Mouse (Mus musculus) ES-E14 (cell line): Measurements from ENCODE around the gene Emilin2.

Experiments
- HCFC1 ChIP-seq: IDR thresholded peaks from 2 replicates; pipeline ENCODE4 v1.6.1; 2012; ENCODE audit warnings: low read length, inconsistent platforms, borderline replicate concordance; ENCODE audit not compliant: insufficient read depth
- ZC3H11A ChIP-seq: IDR thresholded peaks from 2 replicates; pipeline ENCODE4 v1.6.1; 2012; ENCODE audit warnings: low read depth, mild to moderate bottlenecking, inconsistent platforms, low read length, borderline replicate concordance
- ZNF384 ChIP-seq: IDR thresholded peaks from 2 replicates; pipeline ENCODE4 v1.6.1; 2012; ENCODE audit warnings: low read depth, low read length, inconsistent platforms

- TF ChIP-seq ZNF384 = no peak
- TF ChIP-seq HCFC1 = no peak
- no peak for TF ChIP-seq ZC3H11A
These were observed 52.1 kb downstream of the Emilin2 start for GRCm38 (mm10) chr17:71259727-71260126.
